Mouse (Mus musculus): ENCODE data around the gene Kirrel2. TPM values are rescaled to one million over a fixed set of nuclear protein-coding genes. Genes with fewer than 3 reads are reported as not detected.

The Kirrel2 gene
- total and polyA plus RNA-seq, 3 experiments, result not detected

- peak; percentile 23 for DNase-seq
Observed at GRCm38 (mm10) chr7:30413596-30413995, 43.9 kb downstream of the Kirrel2 start, which contains the start of gene Tyrobp. TSS of gene Tyrobp (plus strand) at chr7:30413760.

- no peak for DNase-seq
Observed at GRCm38 (mm10) chr7:30412735-30413147, 44.7 kb downstream of the Kirrel2 start.

- DNase-seq, result no peak
Observed at GRCm38 (mm10) chr7:30411023-30411422, 46.5 kb downstream of the Kirrel2 start.

- no peak for DNase-seq
Observed at GRCm38 (mm10) chr7:30409789-30410188, 47.7 kb downstream of the Kirrel2 start.

GRCm38 (mm10) chr7:30408639-30409038 is 48.9 kb downstream of the Kirrel2 start:
- DNase-seq, result no peak

GRCm38 (mm10) chr7:30402343-30402742 is 55.1 kb downstream of the Kirrel2 start:
- DNase-seq, result no peak

- no peak for DNase-seq
Observed at GRCm38 (mm10) chr7:30399671-30400070, 57.8 kb downstream of the Kirrel2 start.

Other genes with a start within 250 kb of the Kirrel2 start
Only the 30 nearest of the 34 such genes appear.
- gene Thap8, start 177.6 kb downstream of the Kirrel2 start, total RNA-seq (2021), result not detected
- 0.51 and 0.62 TPM in 2 replicates for gene Thap8, start 177.6 kb downstream of the Kirrel2 start, polyA plus RNA-seq (2012; rRNA removed)
- 1 to 10 TPM; 4.8 to 6.1 TPM for gene Wdr62, start 177.3 kb downstream of the Kirrel2 start, total RNA-seq (2021)
- 16.3 and 17.6 TPM in 2 replicates for gene Wdr62, start 177.3 kb downstream of the Kirrel2 start, polyA plus RNA-seq (2012; rRNA removed)
- gene Clip3, start 166.0 kb downstream of the Kirrel2 start, total RNA-seq (2021), result 10 to 100 TPM; 27.9 to 28.7 TPM
- gene Clip3, start 166.0 kb downstream of the Kirrel2 start, polyA plus RNA-seq (2012; rRNA removed), result 10.2 and 17.3 TPM in 2 replicates
- gene Alkbh6, start 149.0 kb downstream of the Kirrel2 start, total RNA-seq (2021), result 10 to 100 TPM; 57.8 to 73.6 TPM
- gene Alkbh6, start 149.0 kb downstream of the Kirrel2 start, polyA plus RNA-seq (2012; rRNA removed), result 276 and 312 TPM in 2 replicates
- 10 to 100 TPM; 18.8 to 34.5 TPM for gene Syne4, start 142.9 kb downstream of the Kirrel2 start, total RNA-seq (2021)
- gene Syne4, start 142.9 kb downstream of the Kirrel2 start, polyA plus RNA-seq (2012; rRNA removed), result 51.8 and 59.1 TPM in 2 replicates
- gene E130208F15Rik, start 135.9 kb downstream of the Kirrel2 start, total RNA-seq (2021), result 1 to 10 TPM; 1.2 to 1.6 TPM
- gene E130208F15Rik, start 135.9 kb downstream of the Kirrel2 start, polyA plus RNA-seq (2012; rRNA removed), result 2.0 and 2.7 TPM in 2 replicates
- 10 to 100 TPM in 1 of 2 experiments, 1 to 10 TPM in 1; 9.1 to 18.7 TPM for gene Sdhaf1, start 133.8 kb downstream of the Kirrel2 start, total RNA-seq (2021)
- 52.4 and 74.3 TPM in 2 replicates for gene Sdhaf1, start 133.8 kb downstream of the Kirrel2 start, polyA plus RNA-seq (2012; rRNA removed)
- 10 to 100 TPM in 1 of 2 experiments, 1 to 10 TPM in 1; 8.2 to 11.9 TPM for gene Lrfn3, start 94.9 kb downstream of the Kirrel2 start, total RNA-seq (2021)
- gene Lrfn3, start 94.9 kb downstream of the Kirrel2 start, polyA plus RNA-seq (2012; rRNA removed), result 32.9 and 37.6 TPM in 2 replicates
- gene Tyrobp, start 43.9 kb downstream of the Kirrel2 start, total RNA-seq (2021), result 10 to 100 TPM; 34.7 to 41.9 TPM
- gene Tyrobp, start 43.9 kb downstream of the Kirrel2 start, polyA plus RNA-seq (2012; rRNA removed), result 73.3 and 87.9 TPM in 2 replicates
- 1 to 10 TPM; 1.2 to 2.0 TPM for gene Hcst, start 37.8 kb downstream of the Kirrel2 start, total RNA-seq (2021)
- 6.3 and 7.9 TPM in 2 replicates for gene Hcst, start 37.8 kb downstream of the Kirrel2 start, polyA plus RNA-seq (2012; rRNA removed)
- 1 to 10 TPM; 1.1 to 1.3 TPM for gene Nfkbid, start 36.0 kb downstream of the Kirrel2 start, total RNA-seq (2021)
- gene Nfkbid, start 36.0 kb downstream of the Kirrel2 start, polyA plus RNA-seq (2012; rRNA removed), result 3.7 and 4.1 TPM in 2 replicates
- gene Aplp1, start 12.2 kb downstream of the Kirrel2 start, total RNA-seq (2021), result 10 to 100 TPM; 22.7 to 43.2 TPM
- gene Aplp1, start 12.2 kb downstream of the Kirrel2 start, polyA plus RNA-seq (2012; rRNA removed), result 37.7 and 54.1 TPM in 2 replicates
- not detected for gene Nphs1, start 625 bp upstream of the Kirrel2 start, total RNA-seq (2021)
- not detected in 2 replicates for gene Nphs1, start 625 bp upstream of the Kirrel2 start, polyA plus RNA-seq (2012; rRNA removed)
- gene Prodh2, start 35.9 kb upstream of the Kirrel2 start, total RNA-seq (2021), result under 1 TPM in 1 of 2 experiments, not detected in 1; 0.86 TPM
- 0.10 TPM in 1 of 2 replicates, not detected in the other for gene Prodh2, start 35.9 kb upstream of the Kirrel2 start, polyA plus RNA-seq (2012; rRNA removed)
- gene Arhgap33, start 77.4 kb upstream of the Kirrel2 start, total RNA-seq (2021), result 1 to 10 TPM; 2.2 to 3.1 TPM
- gene Arhgap33, start 77.4 kb upstream of the Kirrel2 start, polyA plus RNA-seq (2012; rRNA removed), result 20.3 and 23.2 TPM in 2 replicates
- 10 to 100 TPM; 22.4 to 38.7 TPM for gene Hspb6, start 94.5 kb upstream of the Kirrel2 start, total RNA-seq (2021)
- 96.2 and 110 TPM in 2 replicates for gene Hspb6, start 94.5 kb upstream of the Kirrel2 start, polyA plus RNA-seq (2012; rRNA removed)
- 1 to 10 TPM; 6.8 to 7.0 TPM for gene Proser3, start 94.6 kb upstream of the Kirrel2 start, total RNA-seq (2021)
- 10.4 and 10.8 TPM in 2 replicates for gene Proser3, start 94.6 kb upstream of the Kirrel2 start, polyA plus RNA-seq (2012; rRNA removed)
- gene Lin37, start 102.1 kb upstream of the Kirrel2 start, total RNA-seq (2021), result 10 to 100 TPM; 43.7 to 71.4 TPM
- 47.5 and 53.5 TPM in 2 replicates for gene Lin37, start 102.1 kb upstream of the Kirrel2 start, polyA plus RNA-seq (2012; rRNA removed)
- 10 to 100 TPM; 73.3 to 92.5 TPM for gene U2af1l4, start 105.6 kb upstream of the Kirrel2 start, total RNA-seq (2021)
- 80.1 and 92.3 TPM in 2 replicates for gene U2af1l4, start 105.6 kb upstream of the Kirrel2 start, polyA plus RNA-seq (2012; rRNA removed)
- gene Gm49396, start 105.7 kb upstream of the Kirrel2 start, total RNA-seq (2021), result 1 to 10 TPM; 3.6 to 4.8 TPM
- gene Gm49396, start 105.7 kb upstream of the Kirrel2 start, polyA plus RNA-seq (2012; rRNA removed), result 0.93 and 1.7 TPM in 2 replicates
- 100 to 1,000 TPM; 185 to 190 TPM for gene Psenen, start 105.9 kb upstream of the Kirrel2 start, total RNA-seq (2021)
- gene Psenen, start 105.9 kb upstream of the Kirrel2 start, polyA plus RNA-seq (2012; rRNA removed), result 88.6 and 123 TPM in 2 replicates
- 1 to 10 TPM; 3.0 to 3.8 TPM for gene Igflr1, start 107.7 kb upstream of the Kirrel2 start, total RNA-seq (2021)
- 6.9 and 10.1 TPM in 2 replicates for gene Igflr1, start 107.7 kb upstream of the Kirrel2 start, polyA plus RNA-seq (2012; rRNA removed)
- 10 to 100 TPM; 28.5 to 41.4 TPM for gene Kmt2b, start 131.0 kb upstream of the Kirrel2 start, total RNA-seq (2021)
- 50.2 and 50.4 TPM in 2 replicates for gene Kmt2b, start 131.0 kb upstream of the Kirrel2 start, polyA plus RNA-seq (2012; rRNA removed)
- under 1 TPM in 1 of 2 experiments, not detected in 1; 0.46 TPM for gene Zbtb32, start 141.2 kb upstream of the Kirrel2 start, total RNA-seq (2021)
- gene Zbtb32, start 141.2 kb upstream of the Kirrel2 start, polyA plus RNA-seq (2012; rRNA removed), result 0.44 and 0.45 TPM in 2 replicates
- gene Upk1a, start 155.2 kb upstream of the Kirrel2 start, total RNA-seq (2021), result under 1 TPM in 1 of 2 experiments, not detected in 1; 0.21 TPM
- 1.3 and 1.5 TPM in 2 replicates for gene Upk1a, start 155.2 kb upstream of the Kirrel2 start, polyA plus RNA-seq (2012; rRNA removed)
- 1,000 to 10,000 TPM; 1,292 to 2,642 TPM for gene Cox6b1, start 168.5 kb upstream of the Kirrel2 start, total RNA-seq (2021)
- 223 and 275 TPM in 2 replicates for gene Cox6b1, start 168.5 kb upstream of the Kirrel2 start, polyA plus RNA-seq (2012; rRNA removed)
- gene Etv2, start 178.2 kb upstream of the Kirrel2 start, total RNA-seq (2021), result not detected
- gene Etv2, start 178.2 kb upstream of the Kirrel2 start, polyA plus RNA-seq (2012; rRNA removed), result not detected in 2 replicates
- gene Rbm42, start 192.6 kb upstream of the Kirrel2 start, total RNA-seq (2021), result 10 to 100 TPM; 78.0 to 81.9 TPM
- 125 and 139 TPM in 2 replicates for gene Rbm42, start 192.6 kb upstream of the Kirrel2 start, polyA plus RNA-seq (2012; rRNA removed)
- gene Haus5, start 207.3 kb upstream of the Kirrel2 start, total RNA-seq (2021), result 10 to 100 TPM in 1 of 2 experiments, 1 to 10 TPM in 1; 6.2 to 10.7 TPM
- gene Haus5, start 207.3 kb upstream of the Kirrel2 start, polyA plus RNA-seq (2012; rRNA removed), result 6.3 and 6.9 TPM in 2 replicates
- gene Pmis2, start 213.9 kb upstream of the Kirrel2 start, total RNA-seq (2021), result not detected
- not detected in 2 replicates for gene Pmis2, start 213.9 kb upstream of the Kirrel2 start, polyA plus RNA-seq (2012; rRNA removed)